Mouse (Mus musculus) NIH3T3 (cell line): ENCODE results near the gene Esp6.
"Not testable (repeated sequence)": the region's sequence is repeated elsewhere in the genome, so short reads cannot be mapped to it uniquely, and the experiment has no call there.

Source experiments
- DNase-seq: peaks from one replicate; pipeline ENCODE4 v3.0.0-alpha.2; 2012; ENCODE audit warnings: low read depth

Esp6 gene

DNA sequence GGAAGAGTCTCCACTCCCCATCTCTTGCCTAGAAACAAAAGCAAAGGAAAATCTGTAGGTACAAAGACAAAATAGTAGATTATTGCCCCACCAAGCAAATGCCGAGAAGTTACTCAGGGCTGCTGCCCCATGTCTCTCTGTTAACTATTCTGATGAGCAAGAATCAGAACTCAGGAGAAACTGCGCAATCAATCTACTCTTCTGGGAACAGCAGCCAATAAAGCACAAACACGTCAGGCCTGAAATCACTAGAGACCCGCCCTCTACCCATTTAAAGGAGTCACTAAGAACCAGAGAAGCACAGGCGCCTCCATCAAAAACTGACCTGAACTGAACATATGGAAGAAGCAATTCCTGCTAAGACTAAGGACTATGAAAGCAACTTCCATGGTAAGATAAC, at the start of gene Esp6:
Gene Esp6, plus strand, starts transcription at position 301 of the 400 bp plus-strand sequence.
- no peak for DNase-seq

GRCm38 (mm10) chr17:40519818-40520217, 41.5 kb upstream of the Esp6 start, which contains the start of gene Esp8:
Gene Esp8, plus strand, starts transcription at chr17:40520022.
- DNase-seq, result no peak

DNA sequence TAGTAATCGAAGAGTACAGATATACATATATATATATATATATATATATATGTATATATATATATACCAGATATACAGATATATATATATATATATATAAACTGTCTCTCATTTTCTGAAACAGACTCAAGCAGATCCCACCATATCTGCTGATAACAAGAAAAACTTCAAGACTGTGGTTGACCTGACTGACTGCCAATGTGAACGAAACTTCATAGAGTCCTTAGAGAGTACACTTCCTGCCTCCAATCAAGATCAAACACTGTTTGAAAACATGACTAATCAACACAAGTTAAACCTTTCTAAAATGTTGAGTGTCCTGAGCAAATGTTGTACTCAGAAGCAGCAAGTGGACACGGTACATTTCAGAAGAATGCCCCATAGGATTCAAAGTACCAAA, 31.5 kb upstream of the Esp6 start:
- no peak for DNase-seq

- no peak for DNase-seq
These were observed 30.2 kb upstream of the Esp6 start for GRCm38 (mm10) chr17:40531147-40531546.

DNA sequence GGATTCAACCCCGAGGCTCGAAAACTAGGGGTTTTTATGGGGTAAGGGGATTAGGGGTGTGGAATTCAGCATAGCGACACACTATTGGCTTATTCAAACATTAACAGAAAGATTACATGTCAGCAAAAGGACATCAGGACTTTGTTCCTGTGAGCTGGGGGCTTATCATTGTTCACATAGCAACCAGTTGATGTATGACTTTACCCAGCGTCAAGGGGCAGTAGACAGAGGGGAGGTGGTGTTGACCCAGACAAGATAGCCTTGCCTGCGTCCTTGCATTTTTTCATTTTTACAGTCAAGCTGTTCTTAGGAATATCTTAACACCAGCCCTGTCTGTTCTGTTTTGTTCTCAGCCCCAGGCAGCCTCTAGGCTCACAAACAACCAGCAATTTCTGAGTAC, 14.3 kb upstream of the Esp6 start:
- not testable (repeated sequence) for DNase-seq

- DNase-seq, result no peak
These were observed 7.8 kb upstream of the Esp6 start for GRCm38 (mm10) chr17:40553470-40553869.

- not testable (repeated sequence) for DNase-seq
These were observed 22.6 kb downstream of the Esp6 start for GRCm38 (mm10) chr17:40583906-40584305.

DNA sequence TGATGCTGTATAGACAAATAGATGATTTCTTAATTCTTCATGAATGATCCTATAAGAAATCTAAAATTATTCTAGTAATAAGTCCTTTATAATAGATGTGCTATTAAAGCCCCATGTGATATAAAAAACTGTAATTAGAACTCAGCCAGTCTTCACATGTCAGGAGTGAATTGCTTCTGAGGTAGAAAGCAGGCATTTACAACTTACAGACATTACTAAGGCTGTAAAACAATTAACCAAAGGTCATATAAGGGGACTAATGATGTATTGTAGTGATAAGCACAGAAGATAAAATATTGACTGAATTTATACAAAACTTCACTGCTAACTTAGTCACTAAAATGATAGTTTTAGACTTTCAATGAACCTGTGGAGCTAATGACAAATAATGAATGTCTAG, 30.0 kb downstream of the Esp6 start:
- DNase-seq, result no peak

DNA sequence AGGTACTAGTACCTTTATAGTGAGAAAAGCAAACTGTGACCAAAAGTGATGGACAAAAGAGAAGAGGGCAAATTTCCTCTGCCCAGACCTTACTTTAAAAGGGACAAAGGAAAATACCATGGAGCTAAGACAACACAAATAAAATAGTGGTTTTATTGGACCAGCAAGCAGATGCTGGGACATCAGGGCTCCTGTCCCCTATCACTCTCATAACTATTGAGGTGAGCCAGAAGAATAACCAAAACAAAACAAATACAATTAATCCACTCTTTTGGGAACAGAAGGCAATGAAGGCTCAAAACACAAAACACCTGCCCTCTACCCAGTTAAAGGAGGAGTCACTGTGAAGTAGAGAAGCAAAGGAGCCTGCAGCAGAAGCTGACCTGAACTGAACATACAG, 37.0 kb downstream of the Esp6 start, which contains the start of gene Esp4:
Gene Esp4, plus strand, starts transcription at position 301 of the 400 bp plus-strand sequence.
- no peak for DNase-seq
